Mouse (Mus musculus) stomach, embryonic 16.5 days (tissue): ENCODE data around the gene Znfx1. TPM values are rescaled to one million over a fixed set of nuclear protein-coding genes. Genes with fewer than 3 reads are reported as not detected.

Source experiments
- ATAC-seq: fragments of 200-750 bp; cut with Nextera tagmentation; 2 replicates; pipeline ENCODE4 v1.8.0; 2017; ENCODE audit warnings: moderate number of reproducible peaks, moderate TSS enrichment; ENCODE audit not compliant: insufficient read depth, low FRiP score
- H3K27ac ChIP-seq: fragments of 300-500 bp; sonication (generic); 2 replicates; pipeline ENCODE4 v1.5.1; 2014; ENCODE audit warnings: low read length
- H3K27me3 ChIP-seq: fragments of 300-500 bp; sonication (generic); 2 replicates; pipeline ENCODE4 v1.6.1; 2014; ENCODE audit warnings: low read length, control low read depth, mixed read lengths; ENCODE audit not compliant: control insufficient read depth, insufficient read depth
- H3K36me3 ChIP-seq: fragments of 300-500 bp; sonication (generic); 2 replicates; pipeline ENCODE4 v1.6.1; 2014; ENCODE audit warnings: low read length; ENCODE audit not compliant: control insufficient read depth, insufficient read depth
- H3K4me1 ChIP-seq: fragments of 300-500 bp; sonication (generic); 2 replicates; pipeline ENCODE4 v1.6.1; 2014; ENCODE audit warnings: low read length, control low read depth, mixed read lengths; ENCODE audit not compliant: control insufficient read depth, insufficient read depth
- H3K4me2 ChIP-seq: fragments of 300-500 bp; sonication (generic); 2 replicates; pipeline ENCODE4 v1.6.1; 2014; ENCODE audit warnings: low read depth, low read length, mixed read lengths
- H3K4me3 ChIP-seq: fragments of 300-500 bp; sonication (generic); replicated peaks from 2 replicates; pipeline ENCODE4 v1.5.1; 2014; ENCODE audit warnings: mild to moderate bottlenecking, low read length
- H3K9ac ChIP-seq: fragments of 300-500 bp; sonication (generic); 2 replicates; pipeline ENCODE4 v1.6.1; 2014; ENCODE audit warnings: low read length
- H3K9me3 ChIP-seq: fragments of 300-500 bp; sonication (generic); replicated peaks from 2 replicates; pipeline ENCODE4 v1.6.1; 2016; ENCODE audit warnings: low read length, control low read depth; ENCODE audit not compliant: control insufficient read depth
- WGBS: fragments of 180-500 bp; shearing (Covaris S2); extraction: QIAGEN DNeasy Blood & Tissue Kit; methylation state at CpG from one replicate; pipeline ENCODE4 v1.1.7; 2014; 5-methylcytosine and 5-hydroxymethylcytosine counted together
- polyA plus RNA-seq: library from polyadenylated mRNA; unstranded; fragments of >200 nt; fragmentation: Nextera tagmentation; extraction: Ambion mirVana; gene quantifications from 2 replicates; pipeline ENCODE4 v1.2.1, GENCODE M21; 2015

Znfx1 gene
- polyA plus RNA-seq, result 9.2 and 9.5 TPM in 2 replicates

DNA sequence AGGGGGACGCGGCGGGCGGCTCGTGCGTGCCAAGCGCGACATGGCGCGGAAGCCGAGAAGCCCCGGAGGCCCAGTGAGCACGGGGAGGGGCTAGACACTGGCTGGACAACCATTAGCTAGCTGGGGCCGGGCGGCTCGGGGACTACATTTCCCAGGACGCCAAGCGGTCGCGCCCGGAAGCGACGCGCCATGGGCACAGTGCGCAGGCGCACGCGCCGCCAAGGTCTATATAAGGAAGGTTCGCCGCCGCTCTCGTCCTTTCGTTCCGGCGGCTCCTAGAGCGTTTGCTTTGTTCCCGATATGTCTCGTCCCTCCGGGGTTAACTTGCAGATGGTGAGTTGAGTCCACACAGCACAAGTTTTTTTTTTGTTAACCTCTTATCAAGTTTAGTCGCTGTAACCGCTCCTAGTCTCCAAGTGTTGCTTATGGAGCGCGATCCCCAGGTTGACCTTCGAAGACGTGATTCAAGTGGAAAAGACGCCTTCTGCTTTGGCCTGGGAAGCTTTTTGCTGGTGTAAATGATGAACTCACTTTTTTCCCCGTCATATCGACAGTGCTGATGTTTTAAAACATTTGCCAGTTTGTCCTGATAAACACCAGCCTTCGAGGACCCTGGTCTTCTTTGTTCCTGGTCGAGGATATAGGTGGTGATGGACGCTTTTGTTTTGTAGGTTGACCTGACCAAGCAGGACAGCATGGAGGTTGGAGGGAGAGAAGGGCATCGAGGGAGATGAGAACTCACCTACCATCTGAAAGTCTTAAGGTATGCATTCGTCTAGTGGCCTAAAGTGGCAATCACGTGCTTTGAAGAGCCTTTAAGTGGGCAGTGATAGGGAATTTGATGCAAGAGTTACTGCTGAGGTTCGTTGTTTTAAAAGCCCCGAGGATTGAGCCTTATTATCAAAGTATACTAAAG lies at the start of gene Znfx1:
TSS of gene Znfx1 (minus strand) at position 51 of the 916 bp plus-strand sequence.
- under 1% methylated on average over 57 of the region's 57 CpGs for WGBS
- no peaks in the 10 kb centered on the region for H3K27me3 ChIP-seq

DNA sequence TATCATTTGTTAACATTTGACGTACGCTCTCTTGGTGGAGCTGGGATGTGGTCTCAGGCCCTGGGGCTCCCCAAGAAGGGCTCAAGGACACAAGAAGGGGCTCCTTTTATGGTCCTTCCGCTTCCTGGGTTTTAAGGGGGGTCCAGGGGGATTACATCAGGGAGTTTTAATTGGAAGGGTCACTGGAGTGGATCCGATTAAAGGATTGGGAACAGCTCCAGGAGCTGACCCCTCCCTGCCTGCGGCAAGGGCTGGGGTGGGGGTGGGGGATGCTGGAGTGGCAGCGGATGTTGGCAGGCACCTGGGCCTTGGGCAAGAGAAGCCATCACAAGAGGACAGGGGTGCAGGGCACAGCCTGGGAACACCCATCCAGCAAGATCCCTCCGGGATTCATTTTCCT lies 49.4 kb upstream of the Znfx1 start:
- H3K9me3 ChIP-seq, result no peaks in the 10 kb centered on the region
- H3K4me2 ChIP-seq, result no peak overlapping the region
- no peak overlapping the region for H3K4me3 ChIP-seq
- no peak overlapping the region for H3K27ac ChIP-seq
- no peaks in the 10 kb centered on the region for H3K4me1 ChIP-seq
- ATAC-seq, result no peak
- no peaks in the 10 kb centered on the region for H3K27me3 ChIP-seq
- no peak overlapping the region for H3K9ac ChIP-seq
- WGBS, result 57% methylated on average over 7 of the region's 7 CpGs
- no peaks in the 10 kb centered on the region for H3K36me3 ChIP-seq

More for the DNA sequence above, at the start of gene Znfx1:
- peak within 1 kb of the TSS; percentile 92 for H3K9ac ChIP-seq
- H3K36me3 ChIP-seq, result peaks cover 6% of the 10 kb centered on the region; the same call in 1 of the 2 replicates
- ATAC-seq, result peak; percentile 94
- peak within 1 kb of the TSS; percentile 76 for H3K4me2 ChIP-seq
- H3K27ac ChIP-seq, result peak within 1 kb of the TSS; percentile 94
- H3K4me1 ChIP-seq, result peaks cover 31% of the 10 kb centered on the region
- peak within 1 kb of the TSS; percentile 85 for H3K4me3 ChIP-seq
- H3K9me3 ChIP-seq, result no peaks in the 10 kb centered on the region

DNA sequence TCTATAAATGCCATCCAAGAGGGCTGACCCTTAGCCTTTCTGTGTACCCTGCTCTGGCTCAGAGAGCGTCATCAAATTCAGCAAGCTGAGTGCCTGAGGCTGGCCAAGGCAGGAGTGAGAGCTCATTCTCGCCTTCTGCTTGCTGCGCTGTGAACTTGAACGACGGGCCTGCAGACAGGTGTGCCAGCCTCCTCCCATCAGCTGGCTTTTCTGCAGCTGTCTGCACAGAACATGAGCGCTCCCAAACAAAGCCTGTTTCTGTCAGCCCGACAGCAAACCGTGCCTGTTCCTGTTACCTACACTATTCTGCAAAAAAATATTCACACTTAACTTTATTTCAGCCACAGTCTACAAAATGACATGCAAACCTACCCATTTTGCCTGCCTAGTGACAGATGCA lies 46.7 kb upstream of the Znfx1 start:
- Histone ChIP-seq H3K4me1 (no peaks in the 10 kb centered on the region), H3K4me3 (no peak overlapping the region), H3K27ac (no peak overlapping the region), H3K36me3 (no peaks in the 10 kb centered on the region), H3K9ac (no peak overlapping the region), H3K4me2 (no peak overlapping the region), H3K27me3 (no peaks in the 10 kb centered on the region), H3K9me3 (no peaks in the 10 kb centered on the region)
- WGBS, result 64% methylated on average over 8 of the region's 8 CpGs
- ATAC-seq, result no peak

DNA sequence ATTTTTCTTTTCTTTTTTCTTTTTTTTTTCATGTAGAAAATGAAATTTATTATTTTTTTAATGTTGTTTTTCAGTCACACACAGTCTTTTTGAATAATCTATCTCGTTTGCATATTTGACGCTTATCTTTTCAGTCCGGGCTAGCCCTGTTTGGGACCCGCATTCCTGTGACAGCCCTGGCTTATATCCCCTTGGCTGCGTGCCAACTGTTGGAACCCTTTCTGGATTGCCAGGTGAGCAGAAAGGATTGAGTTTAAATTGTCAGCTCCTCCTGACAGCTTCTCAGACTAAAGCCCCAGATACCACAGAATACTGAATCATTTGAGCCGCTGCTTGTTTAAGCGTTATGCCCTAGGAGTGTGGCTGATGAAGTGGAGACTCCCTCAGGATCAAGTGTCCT lies 40.7 kb upstream of the Znfx1 start:
- Histone ChIP-seq H3K4me2 (no peak overlapping the region), H3K27me3 (no peaks in the 10 kb centered on the region), H3K4me3 (no peak overlapping the region), H3K9ac (no peak overlapping the region), H3K36me3 (no peaks in the 10 kb centered on the region), H3K27ac (no peak overlapping the region), H3K4me1 (no peaks in the 10 kb centered on the region), H3K9me3 (no peaks in the 10 kb centered on the region)
- 46% methylated on average over 7 of the region's 7 CpGs for WGBS
- ATAC-seq, result no peak

DNA sequence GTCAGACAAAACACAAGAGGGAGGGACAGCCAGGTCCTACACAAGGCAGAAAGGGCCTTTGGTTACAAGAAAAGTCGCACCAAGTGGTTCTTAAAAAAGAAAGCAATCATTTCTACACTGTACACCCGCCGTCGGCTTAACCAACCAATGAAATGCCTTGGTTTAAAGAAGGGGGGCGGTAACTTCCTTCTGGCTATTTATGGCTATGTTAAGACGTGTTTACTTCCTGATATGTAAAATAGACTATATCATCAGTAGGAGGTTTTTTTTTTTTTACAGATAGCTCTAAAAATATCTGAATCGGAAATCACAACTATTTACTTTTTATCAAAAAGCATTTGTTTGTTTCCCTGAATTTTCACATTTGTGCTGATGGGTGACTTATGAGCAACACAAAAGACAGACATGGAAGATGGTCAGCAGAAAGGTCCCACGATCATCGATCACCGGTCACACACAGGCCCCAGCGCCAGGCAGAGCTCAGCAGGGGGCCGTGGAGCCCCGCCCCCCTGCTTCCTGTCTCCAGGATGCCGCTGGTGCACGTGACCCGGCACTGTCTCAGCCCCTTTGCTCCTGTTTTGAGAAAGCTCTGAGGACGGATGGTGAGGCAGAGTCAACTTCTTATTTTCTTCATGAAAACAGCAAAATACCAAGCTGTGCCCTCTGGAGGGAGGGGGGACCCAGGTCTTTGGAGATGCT lies 39.1 kb upstream of the Znfx1 start:
- ATAC-seq, result no peak
- no peak overlapping the region for H3K27ac ChIP-seq
- WGBS, result 68% methylated on average over 17 of the region's 17 CpGs
- H3K27me3 ChIP-seq, result no peaks in the 10 kb centered on the region
- no peaks in the 10 kb centered on the region for H3K36me3 ChIP-seq
- H3K4me2 ChIP-seq, result no peak overlapping the region
- H3K9me3 ChIP-seq, result no peaks in the 10 kb centered on the region
- H3K9ac ChIP-seq, result no peak overlapping the region
- no peak overlapping the region for H3K4me3 ChIP-seq
- H3K4me1 ChIP-seq, result no peaks in the 10 kb centered on the region

DNA sequence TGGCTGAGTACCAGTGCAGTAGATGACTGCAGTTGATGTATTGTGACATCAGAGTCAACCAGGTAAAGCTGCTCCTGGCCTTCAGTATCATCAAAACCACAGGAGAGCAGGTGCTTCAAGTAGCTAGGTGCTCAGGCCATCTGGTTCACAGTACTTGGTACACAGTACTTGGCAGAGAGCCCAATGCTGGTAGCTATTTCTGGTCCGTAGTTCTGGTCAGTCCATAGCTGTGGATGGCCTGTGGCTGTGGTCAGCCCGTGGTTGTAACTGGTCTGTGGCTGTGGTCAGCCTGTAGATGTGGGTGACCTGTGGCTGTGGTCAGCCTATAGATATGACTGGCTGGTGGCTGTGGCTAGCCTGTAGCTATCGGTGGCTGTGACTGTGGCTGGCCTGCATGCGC lies 31.9 kb upstream of the Znfx1 start:
- Histone ChIP-seq H3K27me3 (no peaks in the 10 kb centered on the region), H3K4me1 (no peaks in the 10 kb centered on the region), H3K36me3 (no peaks in the 10 kb centered on the region), H3K4me2 (no peak overlapping the region), H3K9ac (no peak overlapping the region), H3K27ac (no peak overlapping the region), H3K9me3 (no peaks in the 10 kb centered on the region), H3K4me3 (no peak overlapping the region)
- ATAC-seq, result no peak
- WGBS, result 84% methylated on average over 4 of the region's 4 CpGs

DNA sequence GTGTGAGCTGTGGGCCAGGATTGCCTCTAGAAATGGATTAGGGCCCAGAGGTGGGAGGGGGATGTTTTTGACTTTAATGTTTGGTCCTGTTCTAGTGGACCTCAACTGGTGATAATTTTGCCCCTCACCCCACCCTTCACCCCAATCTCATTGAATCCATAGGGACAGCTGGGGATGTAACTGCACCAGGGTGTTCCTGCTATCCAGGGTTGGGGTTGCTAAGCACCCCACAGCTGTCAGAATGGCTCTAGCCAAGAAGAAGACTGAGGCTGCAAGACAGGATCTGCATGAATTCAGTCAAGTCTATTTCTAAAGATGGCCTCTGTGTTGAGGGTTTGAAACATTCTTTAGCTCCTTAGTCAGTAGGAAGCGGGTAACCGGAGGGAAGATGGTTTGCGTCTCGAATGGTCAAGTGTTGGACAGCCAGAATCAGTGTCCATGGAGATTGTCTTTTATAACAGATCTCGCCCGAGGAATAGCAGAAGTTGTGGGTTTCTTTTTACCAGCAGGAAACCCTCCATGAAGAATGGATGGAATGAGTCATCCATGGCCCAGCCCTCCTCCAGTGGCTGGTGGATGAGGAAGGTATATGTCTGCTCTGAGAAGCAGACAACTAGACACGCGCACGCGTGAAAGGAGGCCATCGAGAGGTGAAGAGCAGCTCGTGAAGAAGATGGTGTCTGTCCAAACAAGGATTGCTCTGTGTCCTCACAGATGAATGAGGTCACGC lies 30.5 kb upstream of the Znfx1 start:
- Histone ChIP-seq H3K4me1 (no peaks in the 10 kb centered on the region), H3K27me3 (no peaks in the 10 kb centered on the region), H3K4me2 (no peak overlapping the region), H3K9ac (no peak overlapping the region), H3K27ac (no peak overlapping the region), H3K4me3 (no peak overlapping the region), H3K9me3 (no peaks in the 10 kb centered on the region), H3K36me3 (no peaks in the 10 kb centered on the region)
- WGBS, result 83% methylated on average over 13 of the region's 13 CpGs
- ATAC-seq, result no peak

DNA sequence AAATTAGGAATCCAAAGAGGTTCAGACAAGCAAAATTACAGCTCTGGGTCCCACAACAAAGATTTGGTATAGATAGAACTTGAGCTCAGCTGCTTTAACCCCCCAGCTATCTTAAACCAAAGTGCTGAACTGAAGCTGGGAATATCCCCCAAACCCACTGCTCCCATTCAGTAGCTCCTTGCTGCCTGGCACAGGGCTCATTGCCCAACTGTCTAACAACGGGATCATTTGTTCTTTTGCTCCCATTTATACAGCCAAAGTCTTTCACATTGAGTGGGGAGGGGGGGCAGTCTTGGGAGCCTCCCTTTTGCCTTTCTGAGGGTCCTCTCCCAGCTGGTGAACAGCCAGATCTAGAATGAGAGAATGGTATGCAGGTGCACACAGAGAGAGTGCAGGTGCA lies 27.5 kb upstream of the Znfx1 start:
- Histone ChIP-seq H3K36me3 (no peaks in the 10 kb centered on the region), H3K27ac (no peak overlapping the region), H3K4me2 (no peak overlapping the region), H3K27me3 (no peaks in the 10 kb centered on the region), H3K9me3 (no peaks in the 10 kb centered on the region), H3K9ac (no peak overlapping the region), H3K4me1 (no peaks in the 10 kb centered on the region), H3K4me3 (no peak overlapping the region)
- no peak for ATAC-seq
- 79% methylated on average over 1 of the region's 1 CpGs for WGBS

DNA sequence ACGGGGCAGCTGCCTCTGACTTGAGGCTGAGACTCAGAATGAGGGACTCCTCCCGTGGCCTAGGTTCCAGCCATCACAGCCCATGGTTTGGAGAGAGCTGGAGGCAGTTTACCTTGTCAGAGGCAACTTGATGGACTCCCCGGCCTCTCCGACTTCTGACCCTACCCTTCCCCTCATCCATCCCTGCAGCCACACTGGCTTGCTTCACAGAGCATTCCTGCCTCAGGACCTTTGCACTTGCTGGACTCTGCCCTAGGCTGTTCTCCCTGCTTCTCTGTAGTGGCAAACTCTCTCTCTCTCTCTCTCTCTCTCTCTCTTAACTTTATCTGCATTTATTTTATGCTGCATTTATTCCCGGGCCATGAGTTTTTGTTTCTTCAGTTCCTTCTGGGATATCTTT lies 24.0 kb upstream of the Znfx1 start:
- Histone ChIP-seq H3K27me3 (no peaks in the 10 kb centered on the region), H3K27ac (no peak overlapping the region), H3K4me1 (no peaks in the 10 kb centered on the region), H3K36me3 (no peaks in the 10 kb centered on the region), H3K4me3 (no peak overlapping the region), H3K4me2 (no peak overlapping the region), H3K9ac (no peak overlapping the region), H3K9me3 (no peaks in the 10 kb centered on the region)
- no peak for ATAC-seq
- WGBS, result 65% methylated on average over 5 of the region's 5 CpGs
